Mouse (Mus musculus): ENCODE measurements at regions not wholly inside any gene's neighbourhood (a gene's known extent, or its start where the extent isn't known, plus 50 kb on each side); places are given as distances from the start of the nearest gene placed in this dataset.
A peak's percentile ranks its signal among the peaks of the same experiment; 100 is the strongest.

DNA sequence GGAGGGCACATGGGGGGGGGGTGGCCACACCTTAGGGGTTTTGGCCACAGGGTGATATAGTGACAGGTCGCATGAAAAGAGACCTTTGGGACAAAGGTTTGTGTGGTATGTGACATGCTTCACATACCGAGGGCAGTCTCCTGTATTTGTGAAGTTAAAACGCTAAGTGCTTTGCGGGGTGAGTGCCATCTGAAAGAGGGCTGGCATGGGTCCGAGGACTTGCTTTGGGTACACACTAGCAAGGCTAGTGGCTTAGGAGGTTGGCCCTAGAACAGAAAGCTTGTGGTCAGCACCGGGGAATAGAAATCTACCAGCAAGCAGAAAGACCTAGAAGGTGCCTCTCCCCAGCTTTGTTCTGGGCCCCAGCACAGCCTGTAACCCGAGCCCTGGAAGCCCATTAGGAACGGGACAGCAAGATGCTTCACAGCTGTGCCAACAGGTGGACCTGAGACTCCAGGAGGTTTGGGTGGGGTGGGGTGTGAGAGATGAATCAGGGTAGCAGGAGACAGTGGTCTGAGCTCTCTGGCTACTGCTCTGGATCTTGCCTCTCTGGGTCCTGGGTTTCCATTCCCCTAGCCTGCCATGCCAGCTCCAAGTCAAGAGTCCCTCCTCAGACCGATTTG lies 107.0 kb upstream of the Irx3 start:
- Histone ChIP-seq H3K27me3 (replicated peaks; ENCODE audit: control insufficient read depth, insufficient read depth, low read length) (no peaks in the 10 kb centered on the region), H3K4me3 (ENCODE audit: insufficient read depth, low read depth, low read length) (no peak overlapping the region), H3K27ac (ENCODE audit: insufficient read depth, low read depth, low read length) (no peak overlapping the region), H3K36me3 (ENCODE audit: control insufficient read depth, insufficient read depth, low read length) (no peaks in the 10 kb centered on the region), H3K4me1 (ENCODE audit: control insufficient read depth, insufficient read depth, low read length) (no peaks in the 10 kb centered on the region)
- 68% methylated on average over 9 of the region's 9 CpGs for WGBS
- DNase-seq: no peak
- TF ChIP-seq CTCF (conservative IDR thresholded peaks at IDR 0.05; ENCODE audit: insufficient read depth, insufficient read length, low read depth, low read length) (no peak), POLR2A (IDR thresholded peaks at IDR 0.05; ENCODE audit: low read depth, low read length) (no peak)

DNA sequence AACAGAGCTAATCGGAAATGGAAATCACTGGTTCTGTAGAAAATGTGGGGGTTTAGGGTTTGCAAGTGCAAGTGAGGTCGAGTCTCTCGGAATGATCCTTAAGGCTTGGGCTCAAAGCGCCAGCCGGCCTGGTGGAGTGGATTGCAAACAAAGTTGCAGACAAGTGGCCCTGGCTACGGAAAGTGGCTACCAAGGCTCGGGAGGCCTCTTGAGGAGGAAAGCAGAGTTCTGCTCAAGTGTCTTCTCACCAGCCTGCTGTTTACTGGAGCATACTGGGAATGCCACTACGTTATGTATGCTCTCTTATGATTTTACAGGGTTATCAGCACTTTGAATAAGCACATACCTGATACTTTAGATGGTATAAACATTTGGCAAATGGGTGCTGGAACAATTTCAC lies 105.3 kb upstream of the Irx3 start:
- TF ChIP-seq POLR2A (IDR thresholded peaks at IDR 0.05; ENCODE audit: low read depth, low read length) (no peak), CTCF (conservative IDR thresholded peaks at IDR 0.05; ENCODE audit: insufficient read depth, insufficient read length, low read depth, low read length) (no peak)
- DNase-seq: no peak
- Histone ChIP-seq H3K4me1 (ENCODE audit: control insufficient read depth, insufficient read depth, low read length) (no peaks in the 10 kb centered on the region), H3K27me3 (replicated peaks; ENCODE audit: control insufficient read depth, insufficient read depth, low read length) (no peaks in the 10 kb centered on the region), H3K27ac (ENCODE audit: insufficient read depth, low read depth, low read length) (no peak overlapping the region), H3K4me3 (ENCODE audit: insufficient read depth, low read depth, low read length) (no peak overlapping the region), H3K36me3 (ENCODE audit: control insufficient read depth, insufficient read depth, low read length) (no peaks in the 10 kb centered on the region)
- WGBS: 93% methylated on average over 8 of the region's 8 CpGs

DNA sequence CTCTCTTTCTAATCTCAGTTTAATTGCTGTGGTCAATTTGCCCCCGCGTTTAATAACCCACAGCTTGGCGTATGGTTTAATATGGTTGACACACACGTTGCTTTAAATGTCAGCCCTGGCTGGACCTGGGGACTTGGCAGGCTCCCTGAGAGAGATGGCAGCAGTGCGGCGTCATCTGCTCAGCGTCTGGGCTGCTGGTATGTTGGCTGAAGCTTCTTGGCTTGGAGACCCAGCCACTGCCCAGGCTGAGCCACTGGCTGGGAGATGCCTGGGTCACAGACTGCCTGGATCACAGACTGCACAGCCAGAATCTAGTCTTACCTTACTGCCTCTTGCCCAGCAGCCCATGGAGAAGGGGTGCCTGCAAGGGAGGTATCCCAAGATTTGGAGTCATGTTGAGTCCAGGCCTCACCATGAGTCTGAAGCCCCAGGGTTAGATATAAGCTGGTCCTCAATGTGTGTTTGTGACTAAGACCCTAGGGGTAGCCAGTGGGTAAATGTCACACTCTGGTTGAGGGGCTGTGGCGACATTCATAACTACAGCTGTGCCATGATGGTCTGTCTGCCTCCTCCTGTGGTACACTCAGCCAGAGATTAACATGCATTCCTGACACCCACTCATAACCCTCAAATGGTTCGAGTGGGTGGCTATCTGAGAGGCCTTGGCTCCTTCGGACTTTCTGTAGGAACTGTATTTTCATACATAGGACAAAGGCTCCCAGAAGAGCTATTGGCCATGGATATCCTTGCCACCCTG lies 99.8 kb upstream of the Irx3 start:
- Histone ChIP-seq H3K4me3 (ENCODE audit: insufficient read depth, low read depth, low read length) (no peak overlapping the region), H3K36me3 (ENCODE audit: control insufficient read depth, insufficient read depth, low read length) (no peaks in the 10 kb centered on the region), H3K27ac (ENCODE audit: insufficient read depth, low read depth, low read length) (no peak overlapping the region), H3K27me3 (replicated peaks; ENCODE audit: control insufficient read depth, insufficient read depth, low read length) (no peaks in the 10 kb centered on the region), H3K4me1 (ENCODE audit: control insufficient read depth, insufficient read depth, low read length) (no peaks in the 10 kb centered on the region)
- no peak for TF ChIP-seq POLR2A (IDR thresholded peaks at IDR 0.05; ENCODE audit: low read depth, low read length)
- no peak for TF ChIP-seq CTCF (conservative IDR thresholded peaks at IDR 0.05; ENCODE audit: insufficient read depth, insufficient read length, low read depth, low read length)
- 87% methylated on average over 10 of the region's 10 CpGs for WGBS
- DNase-seq: no peak

DNA sequence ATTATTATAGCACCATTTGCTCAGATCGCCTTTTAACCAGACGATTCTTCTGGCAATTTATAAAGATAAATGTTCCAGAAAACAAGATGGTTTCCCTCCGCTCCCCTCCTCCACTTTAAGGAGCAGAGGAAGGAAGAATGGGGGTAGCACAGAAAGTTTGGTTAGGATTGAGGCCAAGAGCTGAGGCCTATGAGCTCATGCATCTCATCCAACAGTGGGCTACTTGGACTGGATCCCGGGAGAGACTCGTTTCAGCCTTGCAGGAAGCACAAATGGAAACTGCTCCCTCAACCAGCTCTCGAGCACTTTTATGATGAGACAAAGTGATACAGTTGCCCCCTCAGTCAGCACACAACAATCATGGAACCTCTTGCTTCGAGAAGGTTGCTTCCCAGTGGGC lies 97.9 kb upstream of the Irx3 start:
- whole genome bisulfite sequencing: 55% methylated on average over 7 of the region's 7 CpGs
- DNase-seq: peak; percentile 11

DNA sequence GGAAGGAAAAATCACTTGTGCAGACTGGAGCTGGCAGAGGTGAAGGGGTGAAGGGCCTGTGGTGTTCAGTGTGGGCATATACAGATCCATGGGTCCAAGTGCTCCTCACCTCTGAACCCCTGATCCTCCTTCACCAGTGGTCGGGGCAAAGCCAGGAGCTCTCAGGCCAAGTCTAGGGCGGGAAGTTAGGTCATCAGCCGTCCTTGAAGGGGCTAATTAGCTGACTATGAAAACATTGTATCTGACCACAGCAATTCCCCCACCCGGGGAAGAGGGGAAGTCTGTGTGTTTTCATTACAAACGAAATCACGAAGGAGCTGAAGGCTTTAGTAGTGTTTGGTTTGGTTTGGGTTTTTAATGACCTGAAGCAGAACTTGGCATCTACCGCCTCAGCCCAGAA lies 95.5 kb upstream of the Irx3 start:
- Histone ChIP-seq H3K36me3 (ENCODE audit: control insufficient read depth, insufficient read depth, low read length) (no peaks in the 10 kb centered on the region), H3K4me1 (ENCODE audit: control insufficient read depth, insufficient read depth, low read length) (no peaks in the 10 kb centered on the region), H3K4me3 (ENCODE audit: insufficient read depth, low read depth, low read length) (no peak overlapping the region), H3K27ac (ENCODE audit: insufficient read depth, low read depth, low read length) (no peak overlapping the region), H3K27me3 (replicated peaks; ENCODE audit: control insufficient read depth, insufficient read depth, low read length) (no peaks in the 10 kb centered on the region)
- no peak for DNase-seq
- TF ChIP-seq CTCF (conservative IDR thresholded peaks at IDR 0.05; ENCODE audit: insufficient read depth, insufficient read length, low read depth, low read length) (no peak), POLR2A (IDR thresholded peaks at IDR 0.05; ENCODE audit: low read depth, low read length) (no peak)
- WGBS: 44% methylated on average over 7 of the region's 7 CpGs

More for the DNA sequence above, 97.9 kb upstream of the Irx3 start:
- Histone ChIP-seq H3K4me1 (ENCODE audit: control insufficient read depth, insufficient read depth, low read length) (no peaks in the 10 kb centered on the region), H3K27ac (ENCODE audit: insufficient read depth, low read depth, low read length) (no peak overlapping the region), H3K27me3 (replicated peaks; ENCODE audit: control insufficient read depth, insufficient read depth, low read length) (no peaks in the 10 kb centered on the region), H3K4me3 (ENCODE audit: insufficient read depth, low read depth, low read length) (no peak overlapping the region), H3K36me3 (ENCODE audit: control insufficient read depth, insufficient read depth, low read length) (no peaks in the 10 kb centered on the region)
- TF ChIP-seq CTCF (conservative IDR thresholded peaks at IDR 0.05; ENCODE audit: insufficient read depth, insufficient read length, low read depth, low read length): no peak
- no peak for TF ChIP-seq POLR2A (IDR thresholded peaks at IDR 0.05; ENCODE audit: low read depth, low read length)

DNA sequence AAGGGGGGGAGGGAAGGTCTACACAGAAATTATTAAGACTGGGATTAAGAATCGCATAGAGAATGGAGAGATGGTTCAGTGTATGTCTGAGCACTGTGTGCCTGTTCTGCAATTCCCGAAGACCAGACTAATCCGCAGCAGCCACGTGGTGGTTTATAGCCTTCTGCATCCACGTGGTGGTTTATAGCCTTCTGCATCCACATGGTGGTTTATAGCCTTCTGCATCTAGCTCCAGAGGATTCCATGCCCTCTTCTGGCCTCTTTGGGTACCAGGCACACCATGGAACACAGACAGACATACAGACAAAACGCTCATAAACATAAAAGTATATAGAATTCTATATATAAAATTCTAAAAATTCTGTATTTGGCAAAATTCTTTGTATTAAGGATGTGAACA lies 94.1 kb upstream of the Irx3 start:
- Histone ChIP-seq H3K4me1 (ENCODE audit: control insufficient read depth, insufficient read depth, low read length) (no peaks in the 10 kb centered on the region), H3K36me3 (ENCODE audit: control insufficient read depth, insufficient read depth, low read length) (no peaks in the 10 kb centered on the region), H3K27ac (ENCODE audit: insufficient read depth, low read depth, low read length) (no peak overlapping the region), H3K27me3 (replicated peaks; ENCODE audit: control insufficient read depth, insufficient read depth, low read length) (no peaks in the 10 kb centered on the region), H3K4me3 (ENCODE audit: insufficient read depth, low read depth, low read length) (no peak overlapping the region)
- 56% methylated on average over 6 of the region's 6 CpGs for WGBS
- no peak for DNase-seq
- TF ChIP-seq POLR2A (IDR thresholded peaks at IDR 0.05; ENCODE audit: low read depth, low read length) (no peak), CTCF (conservative IDR thresholded peaks at IDR 0.05; ENCODE audit: insufficient read depth, insufficient read length, low read depth, low read length) (no peak)

DNA sequence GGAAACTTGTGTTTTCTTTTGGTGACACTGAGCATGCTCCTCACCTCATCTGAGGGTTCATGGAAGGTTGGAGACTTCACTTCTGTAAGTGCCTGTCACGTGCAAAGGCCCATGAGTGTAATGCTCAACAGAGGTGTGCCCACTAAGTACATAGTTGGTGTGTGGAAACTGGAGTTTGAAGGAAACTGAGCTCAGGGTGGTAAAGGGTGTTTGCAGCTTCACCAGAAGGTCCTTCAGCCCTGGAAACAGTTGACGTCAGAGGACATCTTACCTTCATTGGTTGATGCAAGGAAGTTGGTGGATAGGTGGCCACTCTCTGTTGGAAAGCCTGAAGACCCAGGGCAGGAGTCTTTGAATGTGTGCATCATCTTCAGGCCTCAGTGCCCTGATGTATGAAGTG lies 83.0 kb upstream of the Irx3 start:
- Histone ChIP-seq H3K4me3 (ENCODE audit: insufficient read depth, low read depth, low read length) (no peak overlapping the region), H3K4me1 (ENCODE audit: control insufficient read depth, insufficient read depth, low read length) (no peaks in the 10 kb centered on the region), H3K27me3 (replicated peaks; ENCODE audit: control insufficient read depth, insufficient read depth, low read length) (no peaks in the 10 kb centered on the region), H3K36me3 (ENCODE audit: control insufficient read depth, insufficient read depth, low read length) (no peaks in the 10 kb centered on the region), H3K27ac (ENCODE audit: insufficient read depth, low read depth, low read length) (no peak overlapping the region)
- TF ChIP-seq POLR2A (IDR thresholded peaks at IDR 0.05; ENCODE audit: low read depth, low read length): no peak
- TF ChIP-seq CTCF (conservative IDR thresholded peaks at IDR 0.05; ENCODE audit: insufficient read depth, insufficient read length, low read depth, low read length): no peak
- DNase-seq: no peak
- WGBS: 79% methylated on average over 2 of the region's 2 CpGs

Data from kidney, adult 2 months (tissue).